Mouse (Mus musculus): ENCODE data around the gene Ano1. TPM values are rescaled to one million over a fixed set of nuclear protein-coding genes. Genes with fewer than 3 reads are reported as not detected.

Ano1 gene
- polyA plus RNA-seq, 1 experiment from 2014 or later: 14.9 TPM

- H3K9ac ChIP-seq (replicated peaks; ENCODE audit: low read length): no peak overlapping the region
- H3K4me2 ChIP-seq (ENCODE audit: low read length): no peak overlapping the region
- no peaks in the 10 kb centered on the region for H3K36me3 ChIP-seq (ENCODE audit: control insufficient read depth, insufficient read depth, low read length)
- H3K4me1 ChIP-seq (ENCODE audit: control insufficient read depth, insufficient read depth, low read length): no peaks in the 10 kb centered on the region
- H3K4me3 ChIP-seq (replicated peaks; ENCODE audit: low read depth, low read length): no peak overlapping the region
- ATAC-seq (ENCODE audit: low FRiP score, low TSS enrichment) (no peak), DNase-seq (no peak)
- no peak overlapping the region for H3K27ac ChIP-seq (replicated peaks; ENCODE audit: low read depth, low read length)
- WGBS: 89% methylated on average over 5 of the region's 5 CpGs
- no peaks in the 10 kb centered on the region for H3K27me3 ChIP-seq (ENCODE audit: control insufficient read depth, insufficient read depth, low read length)
- H3K9me3 ChIP-seq (ENCODE audit: control insufficient read depth, low read length): no peaks in the 10 kb centered on the region
These were observed 35.7 kb upstream of the Ano1 start for GRCm38 (mm10) chr7:144787501-144787900.

- H3K36me3 ChIP-seq (ENCODE audit: control insufficient read depth, insufficient read depth, low read length): no peaks in the 10 kb centered on the region
- no peak overlapping the region for H3K4me2 ChIP-seq (ENCODE audit: low read length)
- no peak overlapping the region for H3K9ac ChIP-seq (replicated peaks; ENCODE audit: low read length)
- DNase-seq (no peak), ATAC-seq (ENCODE audit: low FRiP score, low TSS enrichment) (no peak)
- 69% methylated on average over 3 of the region's 3 CpGs for WGBS
- H3K9me3 ChIP-seq (ENCODE audit: control insufficient read depth, low read length): no peaks in the 10 kb centered on the region
- H3K4me3 ChIP-seq (replicated peaks; ENCODE audit: low read depth, low read length): no peak overlapping the region
- no peaks in the 10 kb centered on the region for H3K27me3 ChIP-seq (ENCODE audit: control insufficient read depth, insufficient read depth, low read length)
- no peak overlapping the region for H3K27ac ChIP-seq (replicated peaks; ENCODE audit: low read depth, low read length)
- no peaks in the 10 kb centered on the region for H3K4me1 ChIP-seq (ENCODE audit: control insufficient read depth, insufficient read depth, low read length)
These were observed 34.8 kb upstream of the Ano1 start for GRCm38 (mm10) chr7:144786571-144786970.

DNA sequence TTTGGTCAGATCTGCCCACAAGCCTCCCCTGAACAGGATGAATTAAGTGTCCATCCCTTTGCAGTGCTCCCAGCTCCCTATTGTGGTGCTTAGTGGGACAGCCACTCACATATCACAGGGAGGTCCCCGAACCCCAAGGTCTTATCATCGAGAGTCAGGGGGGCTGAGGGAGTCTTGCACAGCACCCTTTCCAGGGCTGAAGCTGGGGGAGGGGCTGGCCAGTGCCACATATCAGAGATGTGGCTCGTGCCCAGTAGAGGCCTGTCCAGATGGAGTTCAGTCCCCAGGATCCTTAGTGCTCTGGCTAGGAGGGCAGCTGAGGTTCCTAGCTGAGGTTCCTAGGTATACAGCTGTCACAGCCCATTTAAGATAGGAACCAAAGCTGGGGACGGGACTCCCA lies 32.4 kb upstream of the Ano1 start:
- ATAC-seq (ENCODE audit: low FRiP score, low TSS enrichment): no peak
- DNase-seq: no peak
- no peak overlapping the region for H3K9ac ChIP-seq (replicated peaks; ENCODE audit: low read length)
- no peak overlapping the region for H3K4me3 ChIP-seq (replicated peaks; ENCODE audit: low read depth, low read length)
- H3K27me3 ChIP-seq (ENCODE audit: control insufficient read depth, insufficient read depth, low read length): no peaks in the 10 kb centered on the region
- H3K27ac ChIP-seq (replicated peaks; ENCODE audit: low read depth, low read length): no peak overlapping the region
- no peaks in the 10 kb centered on the region for H3K4me1 ChIP-seq (ENCODE audit: control insufficient read depth, insufficient read depth, low read length)
- no peaks in the 10 kb centered on the region for H3K9me3 ChIP-seq (ENCODE audit: control insufficient read depth, low read length)
- H3K36me3 ChIP-seq (ENCODE audit: control insufficient read depth, insufficient read depth, low read length): no peaks in the 10 kb centered on the region
- no peak overlapping the region for H3K4me2 ChIP-seq (ENCODE audit: low read length)
- 71% methylated on average over 4 of the region's 4 CpGs for WGBS

DNA sequence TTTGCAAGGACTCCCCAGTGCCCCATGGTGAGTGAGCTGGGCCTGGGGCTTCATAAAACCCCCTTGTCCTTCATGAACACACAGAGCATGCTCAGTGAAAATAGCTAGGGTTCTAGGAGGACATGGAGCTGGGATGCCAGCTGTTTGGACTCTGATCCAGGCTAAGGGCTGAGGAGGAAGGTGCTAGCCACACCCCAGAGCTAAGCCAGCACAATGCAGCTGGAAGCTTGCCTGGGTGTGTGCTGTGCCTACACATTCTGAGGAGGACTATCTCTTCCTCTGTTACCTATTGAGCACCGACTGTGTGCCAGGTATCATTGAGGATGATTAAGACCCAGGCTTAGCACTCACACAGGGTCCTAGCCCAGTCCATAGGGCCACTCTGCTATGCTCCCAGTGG lies 30.6 kb upstream of the Ano1 start:
- no peak overlapping the region for H3K4me3 ChIP-seq (replicated peaks; ENCODE audit: low read depth, low read length)
- H3K4me2 ChIP-seq (ENCODE audit: low read length): no peak overlapping the region
- DNase-seq: no peak
- H3K9ac ChIP-seq (replicated peaks; ENCODE audit: low read length): no peak overlapping the region
- no peaks in the 10 kb centered on the region for H3K27me3 ChIP-seq (ENCODE audit: control insufficient read depth, insufficient read depth, low read length)
- H3K9me3 ChIP-seq (ENCODE audit: control insufficient read depth, low read length): no peaks in the 10 kb centered on the region
- no peak for ATAC-seq (ENCODE audit: low FRiP score, low TSS enrichment)
- H3K27ac ChIP-seq (replicated peaks; ENCODE audit: low read depth, low read length): no peak overlapping the region
- H3K4me1 ChIP-seq (ENCODE audit: control insufficient read depth, insufficient read depth, low read length): no peaks in the 10 kb centered on the region
- no peaks in the 10 kb centered on the region for H3K36me3 ChIP-seq (ENCODE audit: control insufficient read depth, insufficient read depth, low read length)
- WGBS: 100% methylated on average over 1 of the region's 1 CpGs

- ATAC-seq (ENCODE audit: low FRiP score, low TSS enrichment) (no peak), DNase-seq (no peak)
- Histone ChIP-seq H3K27ac (replicated peaks; ENCODE audit: low read depth, low read length) (no peak overlapping the region), H3K27me3 (ENCODE audit: control insufficient read depth, insufficient read depth, low read length) (no peaks in the 10 kb centered on the region), H3K9me3 (ENCODE audit: control insufficient read depth, low read length) (no peaks in the 10 kb centered on the region), H3K4me3 (replicated peaks; ENCODE audit: low read depth, low read length) (no peak overlapping the region), H3K36me3 (ENCODE audit: control insufficient read depth, insufficient read depth, low read length) (no peaks in the 10 kb centered on the region), H3K9ac (replicated peaks; ENCODE audit: low read length) (no peak overlapping the region), H3K4me1 (ENCODE audit: control insufficient read depth, insufficient read depth, low read length) (no peaks in the 10 kb centered on the region), H3K4me2 (ENCODE audit: low read length) (no peak overlapping the region)
- WGBS: 49% methylated on average over 5 of the region's 5 CpGs
These were observed 29.6 kb upstream of the Ano1 start for GRCm38 (mm10) chr7:144781337-144781736.

DNA sequence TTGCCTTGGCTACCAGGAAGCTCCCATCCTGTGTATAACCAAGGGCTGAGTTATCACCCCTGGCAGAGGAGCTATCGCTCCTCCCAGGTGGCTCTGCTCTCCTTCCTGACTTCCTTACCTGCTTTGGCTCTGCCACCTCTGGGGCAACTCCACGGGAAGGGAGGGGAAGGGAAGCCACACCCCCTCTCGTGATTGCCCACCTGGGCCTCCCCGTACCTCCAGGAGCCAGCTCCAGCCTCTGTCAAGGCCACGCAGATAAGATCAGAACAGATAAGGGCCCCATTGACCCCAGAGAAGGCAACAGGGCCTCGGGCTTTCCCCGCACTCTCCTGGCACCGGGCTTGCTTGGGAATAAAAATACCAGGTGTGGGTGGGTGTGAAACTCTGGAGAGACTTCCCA lies 28.4 kb upstream of the Ano1 start:
- Histone ChIP-seq H3K36me3 (ENCODE audit: control insufficient read depth, insufficient read depth, low read length) (no peaks in the 10 kb centered on the region), H3K27me3 (ENCODE audit: control insufficient read depth, insufficient read depth, low read length) (no peaks in the 10 kb centered on the region), H3K27ac (replicated peaks; ENCODE audit: low read depth, low read length) (no peak overlapping the region), H3K4me1 (ENCODE audit: control insufficient read depth, insufficient read depth, low read length) (0 out of 2 replicates have a peak, but pooled peaks cover 2% of the 10 kb centered on the region), H3K9me3 (ENCODE audit: control insufficient read depth, low read length) (no peaks in the 10 kb centered on the region), H3K9ac (replicated peaks; ENCODE audit: low read length) (no peak overlapping the region), H3K4me3 (replicated peaks; ENCODE audit: low read depth, low read length) (no peak overlapping the region), H3K4me2 (ENCODE audit: low read length) (no peak overlapping the region)
- 84% methylated on average over 8 of the region's 8 CpGs for WGBS
- ATAC-seq (ENCODE audit: low FRiP score, low TSS enrichment): no peak
- no peak for DNase-seq

GRCm38 (mm10) chr7:144779691-144780090 lies 27.9 kb upstream of the Ano1 start:
- H3K27me3 ChIP-seq (ENCODE audit: control insufficient read depth, insufficient read depth, low read length): no peaks in the 10 kb centered on the region
- no peak overlapping the region for H3K9ac ChIP-seq (replicated peaks; ENCODE audit: low read length)
- no peak overlapping the region for H3K27ac ChIP-seq (replicated peaks; ENCODE audit: low read depth, low read length)
- no peak for ATAC-seq (ENCODE audit: low FRiP score, low TSS enrichment)
- no peaks in the 10 kb centered on the region for H3K9me3 ChIP-seq (ENCODE audit: control insufficient read depth, low read length)
- H3K4me3 ChIP-seq (replicated peaks; ENCODE audit: low read depth, low read length): no peak overlapping the region
- no peak overlapping the region for H3K4me2 ChIP-seq (ENCODE audit: low read length)
- 88% methylated on average over 2 of the region's 2 CpGs for WGBS
- DNase-seq: no peak
- H3K36me3 ChIP-seq (ENCODE audit: control insufficient read depth, insufficient read depth, low read length): no peaks in the 10 kb centered on the region
- 0 out of 2 replicates have a peak, but pooled peaks cover 2% of the 10 kb centered on the region for H3K4me1 ChIP-seq (ENCODE audit: control insufficient read depth, insufficient read depth, low read length)

- no peak overlapping the region for H3K27ac ChIP-seq (replicated peaks; ENCODE audit: low read depth, low read length)
- 44% methylated on average over 4 of the region's 4 CpGs for WGBS
- no peaks in the 10 kb centered on the region for H3K9me3 ChIP-seq (ENCODE audit: control insufficient read depth, low read length)
- ATAC-seq (ENCODE audit: low FRiP score, low TSS enrichment): no peak
- H3K9ac ChIP-seq (replicated peaks; ENCODE audit: low read length): no peak overlapping the region
- H3K4me1 ChIP-seq (ENCODE audit: control insufficient read depth, insufficient read depth, low read length): 0 out of 2 replicates have a peak, but pooled peaks cover 2% of the 10 kb centered on the region
- no peak overlapping the region for H3K4me2 ChIP-seq (ENCODE audit: low read length)
- DNase-seq: no peak
- H3K27me3 ChIP-seq (ENCODE audit: control insufficient read depth, insufficient read depth, low read length): no peaks in the 10 kb centered on the region
- no peak overlapping the region for H3K4me3 ChIP-seq (replicated peaks; ENCODE audit: low read depth, low read length)
- no peaks in the 10 kb centered on the region for H3K36me3 ChIP-seq (ENCODE audit: control insufficient read depth, insufficient read depth, low read length)
These were observed 26.0 kb upstream of the Ano1 start for GRCm38 (mm10) chr7:144777805-144778204.

DNA sequence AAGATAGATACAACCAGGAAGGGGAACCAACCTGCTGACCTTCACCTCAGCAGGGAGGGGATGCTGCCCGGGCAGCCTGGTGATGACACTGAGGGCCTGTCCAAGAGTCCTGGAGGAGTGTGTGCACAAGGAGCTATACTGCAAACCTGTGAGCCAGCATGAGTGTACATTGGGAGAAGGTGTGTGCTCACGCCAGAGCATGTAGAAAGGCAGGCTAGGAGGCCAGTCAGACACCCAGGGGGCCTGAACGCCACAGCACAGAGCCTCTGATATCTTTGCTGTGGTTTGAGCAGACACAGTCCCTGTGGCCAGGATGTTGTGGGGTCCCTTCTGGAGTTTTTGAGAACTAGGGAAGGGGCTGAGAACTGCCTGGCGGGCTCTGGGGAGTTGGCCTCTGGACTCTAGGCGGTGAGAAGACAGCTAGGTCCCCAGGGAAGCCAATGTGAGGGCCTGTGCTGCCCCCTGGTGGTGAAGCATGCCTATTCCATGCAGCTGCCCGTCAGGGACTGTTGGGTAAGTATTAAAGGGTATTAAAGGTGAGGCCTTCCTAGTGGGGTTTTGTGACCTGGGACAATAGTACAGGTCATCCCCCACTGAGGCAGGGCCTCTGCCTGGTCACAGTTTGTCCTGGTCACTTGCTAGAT lies 24.2 kb upstream of the Ano1 start:
- Histone ChIP-seq H3K36me3 (ENCODE audit: control insufficient read depth, insufficient read depth, low read length) (no peaks in the 10 kb centered on the region), H3K9ac (replicated peaks; ENCODE audit: low read length) (no peak overlapping the region), H3K27ac (replicated peaks; ENCODE audit: low read depth, low read length) (no peak overlapping the region), H3K9me3 (ENCODE audit: control insufficient read depth, low read length) (no peaks in the 10 kb centered on the region), H3K4me2 (ENCODE audit: low read length) (no peak overlapping the region), H3K4me3 (replicated peaks; ENCODE audit: low read depth, low read length) (no peak overlapping the region), H3K27me3 (ENCODE audit: control insufficient read depth, insufficient read depth, low read length) (no peaks in the 10 kb centered on the region), H3K4me1 (ENCODE audit: control insufficient read depth, insufficient read depth, low read length) (0 out of 2 replicates have a peak, but pooled peaks cover 2% of the 10 kb centered on the region)
- ATAC-seq (ENCODE audit: low FRiP score, low TSS enrichment): peak; percentile 70; the same call in 1 of the 2 replicates
- WGBS: 32% methylated on average over 6 of the region's 6 CpGs
- peak; percentile 92 for DNase-seq
